Mouse (Mus musculus) kidney, postnatal 25 days (tissue): Measurements from ENCODE around the gene St6galnac3.

Experiments
- DNase-seq, 2 experiments: peaks; one replicate each; pipeline ENCODE4 v3.0.0; 2021; ENCODE audit warnings: mixed read lengths in 2 of 2

Gene St6galnac3

GRCm38 (mm10) chr3:153337221-153337620 is 387.8 kb downstream of the St6galnac3 start:
- no peak for DNase-seq

GRCm38 (mm10) chr3:153334152-153334825 is 390.7 kb downstream of the St6galnac3 start:
- no peak for DNase-seq

- no peak for DNase-seq
Measured at GRCm38 (mm10) chr3:153324307-153324706, 400.7 kb downstream of the St6galnac3 start.

GRCm38 (mm10) chr3:153323446-153323845 is 401.5 kb downstream of the St6galnac3 start:
- DNase-seq: no peak

- no peak for DNase-seq
Measured at GRCm38 (mm10) chr3:153313583-153313982, 411.4 kb downstream of the St6galnac3 start.

GRCm38 (mm10) chr3:153313167-153313566 is 411.8 kb downstream of the St6galnac3 start:
- DNase-seq: no peak

- DNase-seq: no peak
Measured at GRCm38 (mm10) chr3:153312006-153312405, 413.0 kb downstream of the St6galnac3 start.

GRCm38 (mm10) chr3:153308379-153308778 is 416.6 kb downstream of the St6galnac3 start:
- no peak for DNase-seq

- no peak for DNase-seq
Measured at GRCm38 (mm10) chr3:153305153-153305552, 419.8 kb downstream of the St6galnac3 start.

- DNase-seq: no peak
Measured at GRCm38 (mm10) chr3:153302376-153302775, 422.6 kb downstream of the St6galnac3 start.

- DNase-seq: no peak
Measured at GRCm38 (mm10) chr3:153296375-153297068, 428.5 kb downstream of the St6galnac3 start.

GRCm38 (mm10) chr3:153292853-153293252 is 432.1 kb downstream of the St6galnac3 start:
- DNase-seq: no peak

- no peak for DNase-seq
Measured at GRCm38 (mm10) chr3:153292363-153292762, 432.6 kb downstream of the St6galnac3 start.

GRCm38 (mm10) chr3:153291406-153292045 is 433.4 kb downstream of the St6galnac3 start:
- no peak for DNase-seq

GRCm38 (mm10) chr3:153289971-153290370 is 435.0 kb downstream of the St6galnac3 start:
- no peak for DNase-seq

GRCm38 (mm10) chr3:153287564-153287963 is 437.4 kb downstream of the St6galnac3 start:
- DNase-seq: no peak

- no peak for DNase-seq
Measured at GRCm38 (mm10) chr3:153287081-153287480, 437.9 kb downstream of the St6galnac3 start.

GRCm38 (mm10) chr3:153282123-153282765 is 442.7 kb downstream of the St6galnac3 start:
- no peak for DNase-seq

GRCm38 (mm10) chr3:153278249-153278648 is 446.7 kb downstream of the St6galnac3 start:
- no peak for DNase-seq

GRCm38 (mm10) chr3:153277389-153277999 is 447.5 kb downstream of the St6galnac3 start:
- DNase-seq: no peak

GRCm38 (mm10) chr3:153276830-153277388 is 448.1 kb downstream of the St6galnac3 start:
- no peak for DNase-seq

GRCm38 (mm10) chr3:153276101-153276829 is 448.7 kb downstream of the St6galnac3 start:
- DNase-seq: no peak
